Mouse (Mus musculus) spleen, adult 2 months (tissue): ENCODE results near the gene Tspan12. TPM values are rescaled to one million over a fixed set of nuclear protein-coding genes. Genes with fewer than 3 reads are reported as not detected.

Source experiments
- DNase-seq, 2 experiments: peaks; one replicate each; pipeline versions ENCODE4 v3.0.0 to v3.0.0-alpha.2; 2012 to 2021; ENCODE audit warnings: low spot score in 2 of 2, low read depth in 1 of 2
- H3K27ac ChIP-seq: fragments of 200-500 bp; 2 replicates; pipeline ENCODE4 v1.5.1; 2012; ENCODE audit warnings: low read length, inconsistent platforms; ENCODE audit not compliant: insufficient read depth
- H3K27me3 ChIP-seq: fragments of 200-500 bp; 2 replicates; pipeline ENCODE4 v1.6.1; 2012; ENCODE audit warnings: mild to moderate bottlenecking, moderate library complexity, low read length, inconsistent platforms; ENCODE audit not compliant: control insufficient read depth, insufficient read depth
- H3K36me3 ChIP-seq: fragments of 200-500 bp; 2 replicates; pipeline ENCODE4 v1.6.1; 2012; ENCODE audit warnings: mild to moderate bottlenecking, low read length, inconsistent platforms; ENCODE audit not compliant: control insufficient read depth, insufficient read depth
- H3K4me1 ChIP-seq: fragments of 200-500 bp; 2 replicates; pipeline ENCODE4 v1.6.1; 2011; ENCODE audit warnings: inconsistent platforms; ENCODE audit not compliant: control insufficient read depth, insufficient read depth, insufficient read length
- H3K4me3 ChIP-seq: fragments of 200-500 bp; 2 replicates; pipeline ENCODE4 v1.5.1; 2011; ENCODE audit warnings: mild to moderate bottlenecking, inconsistent platforms; ENCODE audit not compliant: insufficient read depth, insufficient read length; ENCODE audit errors: extremely low read depth
- CTCF ChIP-seq: fragments of 200-500 bp; IDR thresholded peaks from 2 replicates; pipeline ENCODE4 v1.5.1; 2011; ENCODE audit warnings: mild to moderate bottlenecking, inconsistent platforms; ENCODE audit not compliant: insufficient read depth, insufficient read length, insufficient replicate concordance; ENCODE audit errors: extremely low read depth
- POLR2A ChIP-seq: fragments of 200-500 bp; IDR thresholded peaks from 2 replicates; pipeline ENCODE4 v1.6.1; 2011; ENCODE audit warnings: low read depth, low read length, inconsistent platforms
- WGBS: fragments of 180-500 bp; shearing (Covaris S2); methylation state at CpG from one replicate; pipeline ENCODE4 v1.1.7; 2018; 5-methylcytosine and 5-hydroxymethylcytosine counted together
- polyA plus RNA-seq: library from polyadenylated mRNA; depleted of rRNA; stranded (reverse); fragments of >200 nt; gene quantifications from 2 replicates; pipeline ENCODE4 v1.2.3, GENCODE M21; 2012; rRNA removed

Gene Tspan12
- polyA plus RNA-seq, 1 experiment = 1.4 TPM

- Histone ChIP-seq H3K4me3 (no peak overlapping the region), H3K4me1 (no peaks in the 10 kb centered on the region), H3K36me3 (no peaks in the 10 kb centered on the region), H3K27me3 (no peaks in the 10 kb centered on the region), H3K27ac (no peak overlapping the region)
- DNase-seq = no peak
- TF ChIP-seq POLR2A = no peak
- no peak for TF ChIP-seq CTCF
- WGBS = 84% methylated on average over 3 of the region's 3 CpGs
Observed at GRCm38 (mm10) chr6:21744615-21745266, 107.6 kb downstream of the Tspan12 start.

- no peak for TF ChIP-seq POLR2A
- TF ChIP-seq CTCF = no peak
- no peak for DNase-seq
- WGBS = 66% methylated on average over 2 of the region's 2 CpGs
Observed at GRCm38 (mm10) chr6:21740606-21741005, 111.7 kb downstream of the Tspan12 start.

GRCm38 (mm10) chr6:21722238-21722637, 130.1 kb downstream of the Tspan12 start:
- TF ChIP-seq POLR2A = no peak
- no peak for TF ChIP-seq CTCF
- Histone ChIP-seq H3K27ac (no peak overlapping the region), H3K36me3 (no peaks in the 10 kb centered on the region), H3K27me3 (no peaks in the 10 kb centered on the region), H3K4me1 (no peaks in the 10 kb centered on the region), H3K4me3 (no peak overlapping the region)
- 88% methylated on average over 10 of the region's 10 CpGs for WGBS
- DNase-seq = no peak

More at GRCm38 (mm10) chr6:21740606-21741005, 111.7 kb downstream of the Tspan12 start:
- Histone ChIP-seq H3K27me3 (no peaks in the 10 kb centered on the region), H3K4me1 (no peaks in the 10 kb centered on the region), H3K27ac (no peak overlapping the region), H3K4me3 (no peak overlapping the region), H3K36me3 (no peaks in the 10 kb centered on the region)

Other genes starting within 250 kb of the Tspan12 start
- 5.4 and 5.6 TPM in 2 replicates for gene Ing3, start 97.1 kb upstream of the Tspan12 start, polyA plus RNA-seq
- 1.8 and 2.7 TPM in 2 replicates for gene Cped1, start 133.4 kb upstream of the Tspan12 start, polyA plus RNA-seq